Mouse (Mus musculus) hindbrain, embryonic 12.5 days (tissue): ENCODE data around the gene Chrnd. TPM values are rescaled to one million over a fixed set of nuclear protein-coding genes. Genes with fewer than 3 reads are reported as not detected.

ENCODE experiments used
- ATAC-seq: fragments of 200-750 bp; cut with Nextera tagmentation; 2 replicates; pipeline ENCODE4 v1.8.0; 2017; ENCODE audit warnings: moderate TSS enrichment; ENCODE audit not compliant: low FRiP score
- H3K27ac ChIP-seq: fragments of 300-500 bp; sonication (generic); 2 replicates; pipeline ENCODE4 v1.5.1; 2016; ENCODE audit warnings: mild to moderate bottlenecking
- H3K27me3 ChIP-seq: fragments of 300-500 bp; sonication (generic); 2 replicates; pipeline ENCODE4 v1.6.1; 2016; ENCODE audit warnings: mild to moderate bottlenecking
- H3K36me3 ChIP-seq: fragments of 300-500 bp; sonication (generic); 2 replicates; pipeline ENCODE4 v1.6.1; 2016; ENCODE audit warnings: mild to moderate bottlenecking
- H3K4me1 ChIP-seq: fragments of 300-500 bp; sonication (generic); 2 replicates; pipeline ENCODE4 v1.6.1; 2016
- H3K4me2 ChIP-seq: fragments of 300-500 bp; sonication (generic); replicated peaks from 2 replicates; pipeline ENCODE4 v1.6.1; 2016; ENCODE audit warnings: mild to moderate bottlenecking
- H3K4me3 ChIP-seq: fragments of 300-500 bp; sonication (generic); 2 replicates; pipeline ENCODE4 v1.5.1; 2016; ENCODE audit warnings: mild to moderate bottlenecking
- H3K9ac ChIP-seq: fragments of 300-500 bp; sonication (generic); 2 replicates; pipeline ENCODE4 v1.6.1; 2016; ENCODE audit warnings: mild to moderate bottlenecking, moderate library complexity
- H3K9me3 ChIP-seq: fragments of 300-500 bp; sonication (generic); replicated peaks from 2 replicates; pipeline ENCODE4 v1.6.1; 2016; ENCODE audit warnings: mild to moderate bottlenecking
- WGBS: fragments of 180-500 bp; shearing (Covaris S2); methylation state at CpG from one replicate; pipeline ENCODE4 v1.1.7; 2016; 5-methylcytosine and 5-hydroxymethylcytosine counted together
- polyA plus RNA-seq: library from polyadenylated mRNA; unstranded; fragments of >200 nt; fragmentation: Nextera tagmentation; extraction: Ambion mirVana; gene quantifications from 2 replicates; pipeline ENCODE4 v1.2.1, GENCODE M21; 2016

Chrnd gene
- polyA plus RNA-seq, 1 experiment from 2014 or later, result 0.14 TPM

DNA sequence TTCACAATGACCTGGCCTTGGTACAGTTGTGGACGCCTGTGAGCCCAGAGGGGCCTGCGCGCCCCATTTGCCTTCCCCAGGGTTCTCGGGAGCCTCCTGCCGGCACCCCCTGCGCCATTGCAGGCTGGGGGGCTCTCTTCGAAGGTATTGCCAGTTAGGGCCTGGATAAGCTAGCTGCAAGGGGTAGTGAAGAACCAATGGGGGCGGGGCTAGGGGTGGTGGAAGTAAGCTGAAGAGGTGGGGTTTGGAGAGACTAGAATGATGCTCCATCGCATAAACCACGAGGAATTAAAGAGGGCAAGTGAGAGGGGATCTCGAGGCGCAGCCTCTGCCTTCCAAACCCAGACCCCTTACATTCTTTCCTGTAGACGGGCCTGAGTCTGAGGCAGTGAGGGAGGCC, 4.9 kb upstream of the Chrnd start:
- Histone ChIP-seq H3K4me2 (no peak overlapping the region), H3K27ac (no peak overlapping the region), H3K4me3 (no peak overlapping the region), H3K36me3 (no peaks in the 10 kb centered on the region), H3K9ac (no peak overlapping the region), H3K4me1 (peaks cover 15% of the 10 kb centered on the region; the same call in 1 of the 2 replicates), H3K9me3 (no peaks in the 10 kb centered on the region), H3K27me3 (peaks cover 73% of the 10 kb centered on the region)
- no peak for ATAC-seq
- WGBS, result 14% methylated on average over 13 of the region's 13 CpGs

DNA sequence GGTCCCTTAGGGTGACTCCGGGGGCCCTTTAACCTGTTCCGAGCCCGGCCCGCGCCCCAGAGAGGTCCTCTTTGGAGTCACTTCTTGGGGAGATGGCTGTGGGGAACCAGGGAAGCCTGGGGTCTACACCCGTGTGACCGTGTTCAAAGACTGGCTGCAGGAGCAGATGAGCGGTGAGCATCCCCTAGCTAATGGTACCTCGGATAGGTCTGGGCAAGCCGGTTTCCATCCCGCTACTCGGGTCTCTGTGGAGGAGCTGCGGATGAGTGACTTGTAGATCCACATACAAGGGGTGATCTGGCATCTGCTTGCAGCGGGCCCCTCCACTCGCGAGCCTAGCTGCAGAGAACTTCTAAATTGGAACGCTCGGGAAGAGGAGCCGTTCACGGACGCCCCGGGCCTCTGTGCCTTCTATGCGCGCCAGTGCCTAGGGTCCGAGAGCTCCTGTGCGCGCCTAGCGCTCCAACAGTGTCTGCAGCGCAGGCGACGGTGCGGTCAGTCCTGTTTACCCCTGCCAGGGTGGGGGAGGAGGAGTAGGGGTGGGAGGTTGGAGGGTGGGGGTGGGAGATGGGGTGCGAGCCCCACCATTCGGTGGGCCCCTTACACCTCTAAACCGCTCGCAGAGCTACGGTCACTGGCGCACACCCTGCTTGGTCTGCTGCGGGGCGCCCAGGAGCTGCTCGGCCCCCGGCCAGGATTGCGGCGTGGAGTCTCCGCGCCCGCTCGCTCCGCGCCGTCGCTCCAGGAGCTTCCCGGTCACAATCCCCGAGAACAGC, 4.0 kb upstream of the Chrnd start:
- Histone ChIP-seq H3K36me3 (no peaks in the 10 kb centered on the region), H3K27me3 (peaks cover 70% of the 10 kb centered on the region), H3K4me3 (peak overlapping the region; percentile 47), H3K9ac (peak overlapping the region; percentile 64), H3K27ac (no peak overlapping the region), H3K4me2 (peak overlapping the region; percentile 91), H3K4me1 (peaks cover 15% of the 10 kb centered on the region; the same call in 1 of the 2 replicates), H3K9me3 (no peaks in the 10 kb centered on the region)
- peak; percentile 54 for ATAC-seq
- 2% methylated on average over 54 of the region's 54 CpGs for WGBS

DNA sequence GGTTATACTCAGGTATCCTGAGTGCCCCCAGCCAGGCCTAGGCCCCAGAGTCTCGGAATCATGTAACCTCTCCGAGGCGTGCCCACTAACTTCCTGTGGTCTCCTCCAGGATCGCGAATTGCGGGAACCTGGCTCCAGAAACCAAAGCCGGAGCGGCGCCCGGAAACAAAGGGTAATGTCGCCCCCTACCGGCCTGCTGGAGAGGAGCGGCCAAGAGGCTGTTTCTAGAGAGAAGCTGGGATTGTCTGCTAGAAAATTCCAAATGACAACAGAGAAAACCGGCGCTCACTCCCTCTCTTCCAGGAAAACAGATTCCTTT, 3.4 kb upstream of the Chrnd start:
- Histone ChIP-seq H3K9me3 (no peaks in the 10 kb centered on the region), H3K4me3 (peak overlapping the region; percentile 47), H3K4me1 (peaks cover 15% of the 10 kb centered on the region; the same call in 1 of the 2 replicates), H3K9ac (peak overlapping the region; percentile 64), H3K36me3 (no peaks in the 10 kb centered on the region), H3K4me2 (peak overlapping the region; percentile 91), H3K27me3 (peaks cover 65% of the 10 kb centered on the region), H3K27ac (no peak overlapping the region)
- WGBS, result 0% methylated on average over 15 of the region's 15 CpGs
- ATAC-seq, result peak; percentile 32

GRCm38 (mm10) chr1:87197296-87197695, 6.9 kb downstream of the Chrnd start:
- H3K4me3 ChIP-seq, result no peak overlapping the region
- no peak for ATAC-seq
- no peak overlapping the region for H3K27ac ChIP-seq
- no peak overlapping the region for H3K4me2 ChIP-seq
- H3K36me3 ChIP-seq, result no peaks in the 10 kb centered on the region
- no peaks in the 10 kb centered on the region for H3K4me1 ChIP-seq
- no peak overlapping the region for H3K9ac ChIP-seq
- 86% methylated on average over 9 of the region's 9 CpGs for WGBS
- H3K27me3 ChIP-seq, result no peaks in the 10 kb centered on the region
- H3K9me3 ChIP-seq, result no peaks in the 10 kb centered on the region

GRCm38 (mm10) chr1:87198119-87199065, 8.0 kb downstream of the Chrnd start:
- Histone ChIP-seq H3K36me3 (no peaks in the 10 kb centered on the region), H3K9ac (no peak overlapping the region), H3K4me3 (no peak overlapping the region), H3K27me3 (no peaks in the 10 kb centered on the region), H3K4me2 (no peak overlapping the region), H3K9me3 (no peaks in the 10 kb centered on the region), H3K27ac (no peak overlapping the region), H3K4me1 (no peaks in the 10 kb centered on the region)
- WGBS, result 83% methylated on average over 12 of the region's 12 CpGs
- ATAC-seq, result no peak

DNA sequence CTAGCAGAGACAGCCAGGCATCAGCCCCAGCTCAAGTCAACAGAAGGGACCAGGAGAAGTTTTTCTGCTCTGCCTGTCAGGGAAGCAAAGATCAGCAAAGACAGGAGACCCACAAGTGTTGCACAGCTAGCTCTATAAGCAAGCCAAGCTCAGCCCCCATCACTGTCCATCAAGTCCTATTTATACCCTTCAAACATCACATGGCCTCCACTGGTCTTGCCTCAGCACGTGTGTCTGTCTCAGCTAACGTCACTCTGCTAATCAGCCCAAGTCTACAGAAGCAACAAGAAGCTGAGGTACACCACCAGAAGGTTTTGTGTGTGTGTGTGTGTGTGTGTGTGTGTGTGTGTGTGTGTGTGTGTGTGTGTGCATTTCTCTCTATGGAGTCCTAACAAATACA, 10.4 kb downstream of the Chrnd start:
- H3K27ac ChIP-seq, result no peak overlapping the region
- ATAC-seq, result no peak
- no peak overlapping the region for H3K4me2 ChIP-seq
- H3K4me3 ChIP-seq, result no peak overlapping the region
- H3K4me1 ChIP-seq, result peaks cover 5% of the 10 kb centered on the region; the same call in 1 of the 2 replicates
- H3K9me3 ChIP-seq, result no peaks in the 10 kb centered on the region
- WGBS, result 80% methylated on average over 2 of the region's 2 CpGs
- H3K27me3 ChIP-seq, result 0 out of 2 replicates have a peak, but pooled peaks cover 6% of the 10 kb centered on the region
- H3K9ac ChIP-seq, result no peak overlapping the region
- no peaks in the 10 kb centered on the region for H3K36me3 ChIP-seq

- ATAC-seq, result no peak
- 45% methylated on average over 1 of the region's 1 CpGs for WGBS
- no peak overlapping the region for H3K4me3 ChIP-seq
Observed at GRCm38 (mm10) chr1:87201848-87202247, 11.4 kb downstream of the Chrnd start.

GRCm38 (mm10) chr1:87203779-87204178, 13.4 kb downstream of the Chrnd start:
- Histone ChIP-seq H3K4me3 (no peak overlapping the region), H3K4me2 (no peak overlapping the region), H3K27me3 (peaks cover 27% of the 10 kb centered on the region), H3K36me3 (no peaks in the 10 kb centered on the region), H3K4me1 (peaks cover 5% of the 10 kb centered on the region; the same call in 1 of the 2 replicates), H3K27ac (no peak overlapping the region), H3K9ac (no peak overlapping the region), H3K9me3 (no peaks in the 10 kb centered on the region)
- WGBS, result 85% methylated on average over 5 of the region's 5 CpGs
- ATAC-seq, result no peak

More at GRCm38 (mm10) chr1:87201848-87202247, 11.4 kb downstream of the Chrnd start:
- Histone ChIP-seq H3K4me1 (peaks cover 5% of the 10 kb centered on the region; the same call in 1 of the 2 replicates), H3K27ac (no peak overlapping the region), H3K4me2 (no peak overlapping the region), H3K36me3 (no peaks in the 10 kb centered on the region), H3K9me3 (no peaks in the 10 kb centered on the region), H3K27me3 (peaks cover 16% of the 10 kb centered on the region; the same call in 1 of the 2 replicates), H3K9ac (no peak overlapping the region)

DNA sequence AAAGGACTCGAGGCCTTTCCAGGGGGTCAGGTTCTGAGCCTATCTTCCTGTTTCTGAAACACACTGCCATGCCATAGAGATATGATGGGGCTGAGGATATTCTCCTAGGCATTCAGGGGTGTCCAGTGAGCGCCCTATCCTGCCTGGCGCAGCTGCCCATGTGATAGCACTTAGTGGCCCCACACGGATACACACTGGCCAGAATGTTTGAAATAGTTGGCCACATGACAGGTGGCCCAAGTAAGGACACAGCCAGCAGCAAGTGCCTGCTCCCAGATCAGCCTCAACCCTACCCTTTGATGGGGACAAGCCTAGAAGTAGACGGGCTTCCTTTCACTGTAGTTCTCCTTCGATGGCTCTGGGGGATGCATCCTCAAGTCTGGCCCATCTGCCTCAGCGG, 14.1 kb downstream of the Chrnd start, which contains the start of gene Chrng:
Chrng (plus strand) TSS at position 193 of the 400 bp plus-strand sequence.
- no peaks in the 10 kb centered on the region for H3K36me3 ChIP-seq
- no peaks in the 10 kb centered on the region for H3K9me3 ChIP-seq
- H3K4me2 ChIP-seq, result no peak within 1 kb of the TSS
- H3K9ac ChIP-seq, result no peak within 1 kb of the TSS
- H3K4me1 ChIP-seq, result peaks cover 5% of the 10 kb centered on the region; the same call in 1 of the 2 replicates
- no peak within 1 kb of the TSS for H3K4me3 ChIP-seq
- WGBS, result 91% methylated on average over 7 of the region's 7 CpGs
- H3K27ac ChIP-seq, result no peak within 1 kb of the TSS
- ATAC-seq, result no peak
- H3K27me3 ChIP-seq, result peaks cover 27% of the 10 kb centered on the region

- Histone ChIP-seq H3K36me3 (no peaks in the 10 kb centered on the region), H3K4me2 (no peak overlapping the region), H3K27ac (no peak overlapping the region), H3K9ac (no peak overlapping the region), H3K4me3 (no peak overlapping the region), H3K9me3 (no peaks in the 10 kb centered on the region), H3K4me1 (peaks cover 5% of the 10 kb centered on the region; the same call in 1 of the 2 replicates), H3K27me3 (peaks cover 27% of the 10 kb centered on the region)
- WGBS, result 61% methylated on average over 6 of the region's 6 CpGs
- no peak for ATAC-seq
Observed at GRCm38 (mm10) chr1:87205038-87205437, 14.6 kb downstream of the Chrnd start.

GRCm38 (mm10) chr1:87205502-87205901, 15.1 kb downstream of the Chrnd start:
- Histone ChIP-seq H3K9me3 (no peaks in the 10 kb centered on the region), H3K4me2 (no peak overlapping the region), H3K27me3 (peaks cover 27% of the 10 kb centered on the region), H3K4me1 (peaks cover 5% of the 10 kb centered on the region; the same call in 1 of the 2 replicates), H3K4me3 (no peak overlapping the region), H3K9ac (peak overlapping the region; percentile 8; the same call in 1 of the 2 replicates), H3K36me3 (no peaks in the 10 kb centered on the region), H3K27ac (no peak overlapping the region)
- no peak for ATAC-seq
- 37% methylated on average over 3 of the region's 3 CpGs for WGBS

DNA sequence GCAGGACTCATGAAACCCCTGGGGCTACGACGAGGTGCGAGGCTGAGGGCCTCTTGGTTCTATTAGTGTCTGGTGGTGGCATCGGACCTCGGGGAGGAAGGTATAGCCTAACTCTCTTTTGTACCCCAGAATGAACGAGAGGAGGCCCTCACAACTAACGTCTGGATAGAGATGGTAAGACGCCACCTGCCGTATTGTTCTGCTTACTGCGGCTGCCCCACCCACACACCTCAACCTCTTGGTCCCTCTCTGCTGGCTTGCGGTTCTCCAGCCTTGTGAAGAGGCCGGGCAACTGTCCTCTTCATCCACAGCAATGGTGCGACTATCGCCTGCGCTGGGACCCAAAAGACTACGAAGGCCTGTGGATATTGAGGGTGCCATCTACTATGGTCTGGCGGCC, 15.9 kb downstream of the Chrnd start:
- Histone ChIP-seq H3K27me3 (peaks cover 27% of the 10 kb centered on the region), H3K4me2 (no peak overlapping the region), H3K9ac (no peak overlapping the region), H3K4me3 (no peak overlapping the region), H3K27ac (no peak overlapping the region), H3K9me3 (no peaks in the 10 kb centered on the region), H3K36me3 (no peaks in the 10 kb centered on the region), H3K4me1 (peaks cover 5% of the 10 kb centered on the region; the same call in 1 of the 2 replicates)
- 24% methylated on average over 17 of the region's 17 CpGs for WGBS
- no peak for ATAC-seq
